Mouse (Mus musculus) olfactory bulb, adult 2 months (tissue): ENCODE results near the gene Zfp384. TPM values are rescaled to one million over a fixed set of nuclear protein-coding genes. Genes with fewer than 3 reads are reported as not detected.

ENCODE experiments used
- H3K27ac ChIP-seq: fragments of 200-500 bp; 2 replicates; pipeline ENCODE4 v1.5.1; 2012; ENCODE audit warnings: low read depth, low read length; ENCODE audit not compliant: insufficient read depth
- H3K4me1 ChIP-seq: fragments of 200-500 bp; 2 replicates; pipeline ENCODE4 v1.6.1; 2012; ENCODE audit warnings: low read length; ENCODE audit not compliant: control insufficient read depth, insufficient read depth
- H3K4me3 ChIP-seq: fragments of 200-500 bp; 2 replicates; pipeline ENCODE4 v1.5.1; 2012; ENCODE audit warnings: mild to moderate bottlenecking, low read depth, low read length, moderate library complexity; ENCODE audit not compliant: insufficient read depth
- CTCF ChIP-seq: fragments of 200-500 bp; IDR thresholded peaks from 2 replicates; pipeline ENCODE4 v1.5.1; 2012; ENCODE audit warnings: low read depth, mild to moderate bottlenecking, low read length, moderate library complexity; ENCODE audit not compliant: insufficient read depth
- POLR2A ChIP-seq: fragments of 200-500 bp; IDR thresholded peaks from 2 replicates; pipeline ENCODE4 v1.6.1; 2012; ENCODE audit warnings: mild to moderate bottlenecking, low read depth, low read length, moderate library complexity; ENCODE audit not compliant: insufficient read depth
- WGBS: fragments of 180-500 bp; shearing (Covaris S2); methylation state at CpG from one replicate; pipeline ENCODE4 v1.1.7; 2018; 5-methylcytosine and 5-hydroxymethylcytosine counted together
- polyA plus RNA-seq: library from polyadenylated mRNA; stranded (reverse); fragments of >200 nt; gene quantifications from 2 replicates; pipeline ENCODE4 v1.2.4, GENCODE M21; 2012; ENCODE audit warnings: low replicate concordance; ENCODE audit not compliant: missing spikeins, insufficient read depth, insufficient read length

Gene Zfp384
- polyA plus RNA-seq = 212 TPM in 1 of 2 replicates, not detected in the other

- Histone ChIP-seq H3K4me1 (peaks cover 20% of the 10 kb centered on the region), H3K4me3 (peak within 1 kb of the TSS; percentile 96), H3K27ac (peak within 1 kb of the TSS; percentile 97)
- no peak for TF ChIP-seq CTCF
- no peak for TF ChIP-seq POLR2A
- WGBS = 0% methylated on average over 3 of the region's 3 CpGs
These were observed at the start of gene Zfp384 for GRCm38 (mm10) chr6:125009129-125009180. Gene Zfp384, plus strand, starts transcription at chr6:125009145.

- peaks cover 5% of the 10 kb centered on the region for H3K4me1 ChIP-seq
- 88% methylated on average over 13 of the region's 13 CpGs for WGBS
- TF ChIP-seq POLR2A = no peak
- no peak for TF ChIP-seq CTCF
- no peak overlapping the region for H3K4me3 ChIP-seq
- no peak overlapping the region for H3K27ac ChIP-seq
These were observed 49.0 kb upstream of the Zfp384 start for GRCm38 (mm10) chr6:124959960-124960359.

GRCm38 (mm10) chr6:124961021-124961420 is 47.9 kb upstream of the Zfp384 start:
- no peak for TF ChIP-seq POLR2A
- TF ChIP-seq CTCF = no peak
- Histone ChIP-seq H3K27ac (no peak overlapping the region), H3K4me3 (no peak overlapping the region), H3K4me1 (peaks cover 6% of the 10 kb centered on the region)
- WGBS = 95% methylated on average over 12 of the region's 12 CpGs

- Histone ChIP-seq H3K27ac (no peak overlapping the region), H3K4me3 (peak overlapping the region; percentile 92), H3K4me1 (peaks cover 6% of the 10 kb centered on the region)
- 39% methylated on average over 16 of the region's 16 CpGs for WGBS
- TF ChIP-seq POLR2A = no peak
- TF ChIP-seq CTCF = no peak
These were observed 44.3 kb upstream of the Zfp384 start for GRCm38 (mm10) chr6:124964638-124965037.

GRCm38 (mm10) chr6:124965088-124965719 is 43.7 kb upstream of the Zfp384 start, which contains the start of gene Cops7a:
Gene Cops7a, minus strand, starts transcription at chr6:124965538.
- H3K27ac ChIP-seq = peak within 1 kb of the TSS; percentile 92
- peak within 1 kb of the TSS; percentile 92 for H3K4me3 ChIP-seq
- under 1% methylated on average over 68 of the region's 68 CpGs for WGBS
- peaks cover 6% of the 10 kb centered on the region for H3K4me1 ChIP-seq
- TF ChIP-seq CTCF = no peak
- TF ChIP-seq POLR2A = peak; percentile 60

- H3K27ac ChIP-seq = peak overlapping the region; percentile 74; the same call in 1 of the 2 replicates
- TF ChIP-seq POLR2A (no peak), CTCF (no peak)
- 8% methylated on average over 15 of the region's 15 CpGs for WGBS
- peaks cover 6% of the 10 kb centered on the region for H3K4me1 ChIP-seq
- H3K4me3 ChIP-seq = peak overlapping the region; percentile 92
These were observed 43.2 kb upstream of the Zfp384 start for GRCm38 (mm10) chr6:124965747-124966146.

GRCm38 (mm10) chr6:124966466-124967118 is 42.4 kb upstream of the Zfp384 start:
- Histone ChIP-seq H3K27ac (no peak overlapping the region), H3K4me3 (no peak overlapping the region), H3K4me1 (peaks cover 6% of the 10 kb centered on the region)
- 97% methylated on average over 7 of the region's 7 CpGs for WGBS
- TF ChIP-seq POLR2A (no peak), CTCF (no peak)

GRCm38 (mm10) chr6:124967766-124968165 is 41.2 kb upstream of the Zfp384 start:
- peaks cover 6% of the 10 kb centered on the region for H3K4me1 ChIP-seq
- WGBS = 67% methylated on average over 4 of the region's 4 CpGs
- H3K27ac ChIP-seq = no peak overlapping the region
- TF ChIP-seq POLR2A (no peak), CTCF (no peak)
- no peak overlapping the region for H3K4me3 ChIP-seq

GRCm38 (mm10) chr6:124992241-124992640 is 16.7 kb upstream of the Zfp384 start:
- peaks cover 16% of the 10 kb centered on the region for H3K4me1 ChIP-seq
- WGBS = 46% methylated on average over 4 of the region's 4 CpGs
- TF ChIP-seq POLR2A = no peak
- TF ChIP-seq CTCF = no peak
- H3K27ac ChIP-seq = no peak overlapping the region
- no peak overlapping the region for H3K4me3 ChIP-seq
